Mouse (Mus musculus) layer of hippocampus, adult 8-10 months (tissue): ENCODE data around the gene Olfr547. TPM values are rescaled to one million over a fixed set of nuclear protein-coding genes. Genes with fewer than 3 reads are reported as not detected.
A peak's percentile ranks its signal among the peaks of the same experiment; 100 is the strongest.
"Not testable (repeated sequence)": the region's sequence is repeated elsewhere in the genome, so short reads cannot be mapped to it uniquely, and the experiment has no call there.

Experiments used
- DNase-seq, 2 experiments: peaks; one replicate each; pipeline ENCODE4 v3.0.0; 2022; ENCODE audit warnings: low spot score in 2 of 2
- total RNA-seq, 4 experiments: library from RNA; stranded (reverse); gene quantifications; 2 replicates each; pipeline ENCODE4 v1.2.4; 2022

The Olfr547 gene
- total RNA-seq, result not detected

DNA sequence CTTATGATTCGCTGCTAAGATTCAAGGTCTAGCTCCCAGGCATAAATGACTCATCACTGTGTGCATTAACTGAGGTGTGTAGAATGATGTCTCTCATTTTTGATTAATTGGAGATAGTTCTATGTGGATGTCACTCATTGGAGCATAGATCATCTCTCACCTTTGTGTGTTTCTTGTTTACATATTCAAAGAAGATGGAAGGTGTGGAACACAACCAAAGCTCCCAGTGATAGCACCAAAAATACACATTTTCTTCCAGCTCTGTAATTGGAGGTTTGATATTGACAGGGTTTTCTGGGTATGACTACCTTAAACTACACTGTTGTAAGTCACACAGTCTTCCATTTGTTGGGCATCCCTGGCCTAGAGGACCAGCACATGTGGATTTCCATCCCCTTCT, at the start of gene Olfr547:
Gene Olfr547 (plus strand): TSS at position 301 of the 400 bp plus-strand sequence.
- DNase-seq, result no peak

DNA sequence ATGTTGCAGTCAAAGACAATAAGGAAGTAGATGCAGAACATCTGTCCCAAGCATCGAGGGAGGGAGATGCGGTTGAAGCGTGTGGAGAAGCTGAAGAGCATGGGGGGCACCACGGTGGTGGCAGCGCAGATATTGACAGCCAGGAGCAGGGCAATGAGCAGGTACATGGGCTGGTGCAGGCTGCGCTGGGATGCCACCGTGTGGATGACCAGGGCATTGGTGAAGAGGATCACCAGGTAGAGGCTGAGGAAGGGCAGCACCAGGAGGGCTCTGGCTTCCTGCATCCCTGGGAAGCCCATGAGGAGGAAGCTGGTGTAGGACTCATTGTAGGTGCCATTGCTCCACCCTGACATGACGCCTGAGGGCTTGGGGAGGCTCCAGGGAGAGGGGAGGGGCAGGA, 49.8 kb upstream of the Olfr547 start:
- DNase-seq, result not testable (repeated sequence)

- no peak for DNase-seq
These were observed 48.4 kb upstream of the Olfr547 start for GRCm38 (mm10) chr7:102486105-102486504.

- no peak for DNase-seq
These were observed 46.4 kb upstream of the Olfr547 start, which contains the start of gene Olfr544 for GRCm38 (mm10) chr7:102488161-102488560. TSS of gene Olfr544 (minus strand) at chr7:102488313.

DNA sequence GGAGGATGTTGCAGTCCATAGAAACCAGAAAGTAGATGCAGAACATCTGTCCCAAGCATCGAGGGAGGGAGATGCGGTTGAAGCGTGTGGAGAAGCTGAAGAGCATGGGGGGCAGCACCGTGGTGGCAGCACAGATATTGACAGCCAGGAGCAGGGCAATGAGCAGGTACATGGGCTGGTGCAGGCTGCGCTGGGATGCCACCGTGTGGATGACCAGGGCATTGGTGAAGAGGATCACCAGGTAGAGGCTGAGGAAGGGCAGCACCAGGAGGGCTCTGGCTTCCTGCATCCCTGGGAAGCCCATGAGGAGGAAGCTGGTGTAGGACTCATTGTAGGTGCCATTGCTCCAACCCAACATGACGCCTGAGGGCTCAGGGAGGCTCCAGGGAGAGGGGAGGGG, 40.1 kb upstream of the Olfr547 start:
- not testable (repeated sequence) for DNase-seq

DNA sequence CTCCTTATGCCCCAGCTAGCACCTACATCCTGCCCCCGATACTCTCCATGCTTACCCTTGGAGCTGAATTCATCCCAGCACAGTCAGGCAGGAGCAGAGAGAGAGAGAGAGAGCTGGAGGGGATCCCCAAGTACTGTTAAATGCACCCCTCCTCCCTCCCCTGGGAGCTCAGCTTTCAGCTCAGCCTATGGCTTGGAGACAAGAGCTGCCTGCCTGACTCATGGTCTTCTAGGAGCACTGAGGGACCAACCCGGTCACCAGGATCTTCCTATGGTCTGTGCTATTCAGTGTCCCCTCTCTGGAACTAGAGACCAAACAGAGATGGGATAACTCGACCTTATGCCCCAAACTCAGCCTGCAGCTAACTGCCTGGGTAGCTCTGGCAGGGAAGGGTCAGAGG, 35.1 kb upstream of the Olfr547 start, which contains the start of gene Olfr545:
Gene Olfr545 (minus strand): TSS at position 101 of the 400 bp plus-strand sequence.
- no peak for DNase-seq

GRCm38 (mm10) chr7:102501986-102502385, 32.6 kb upstream of the Olfr547 start:
- DNase-seq, result no peak

GRCm38 (mm10) chr7:102506848-102507247, 27.7 kb upstream of the Olfr547 start:
- DNase-seq, result peak; percentile 48 to 85

DNA sequence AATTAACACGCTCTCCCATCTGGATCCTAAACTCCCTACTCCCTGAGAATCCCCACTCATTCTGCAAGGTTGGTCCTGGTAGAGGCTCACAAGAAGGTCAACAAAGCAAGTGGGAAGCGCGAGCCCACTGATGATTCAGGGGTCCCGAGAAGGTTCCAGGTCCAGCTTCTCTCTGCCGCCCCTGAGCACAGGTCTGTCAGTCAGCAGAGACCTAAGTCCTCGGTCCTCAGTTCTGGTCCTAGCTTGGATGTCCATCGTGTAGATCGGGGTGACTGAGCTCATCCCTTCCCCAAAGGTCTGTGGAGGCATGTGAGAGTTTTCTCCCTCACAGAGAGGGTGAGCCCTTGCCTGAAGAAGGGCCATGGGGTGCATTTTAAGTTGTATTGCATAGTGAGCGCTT, 26.5 kb upstream of the Olfr547 start:
- no peak for DNase-seq

GRCm38 (mm10) chr7:102508666-102509065, 25.9 kb upstream of the Olfr547 start:
- DNase-seq, result no peak

DNA sequence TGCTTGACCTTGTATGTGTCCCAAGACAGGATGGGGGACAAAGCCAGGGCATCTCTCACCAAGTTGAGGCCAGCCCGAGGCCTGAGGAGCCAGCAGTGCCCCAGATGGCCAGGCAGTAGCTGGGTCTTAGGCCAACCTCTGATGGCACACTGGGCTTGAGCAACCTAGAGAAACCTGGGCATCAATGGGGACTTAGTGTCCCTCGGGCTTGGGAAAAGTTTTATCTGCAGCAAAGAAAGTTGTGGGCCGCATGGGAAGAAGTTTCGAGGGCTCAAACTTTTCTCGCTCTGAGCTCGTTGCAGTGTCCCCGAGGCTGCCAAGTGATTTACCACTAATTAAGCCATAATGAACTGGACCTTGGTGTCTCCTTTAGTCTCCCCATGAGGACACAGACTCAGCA, 24.8 kb upstream of the Olfr547 start:
- DNase-seq, result no peak

DNA sequence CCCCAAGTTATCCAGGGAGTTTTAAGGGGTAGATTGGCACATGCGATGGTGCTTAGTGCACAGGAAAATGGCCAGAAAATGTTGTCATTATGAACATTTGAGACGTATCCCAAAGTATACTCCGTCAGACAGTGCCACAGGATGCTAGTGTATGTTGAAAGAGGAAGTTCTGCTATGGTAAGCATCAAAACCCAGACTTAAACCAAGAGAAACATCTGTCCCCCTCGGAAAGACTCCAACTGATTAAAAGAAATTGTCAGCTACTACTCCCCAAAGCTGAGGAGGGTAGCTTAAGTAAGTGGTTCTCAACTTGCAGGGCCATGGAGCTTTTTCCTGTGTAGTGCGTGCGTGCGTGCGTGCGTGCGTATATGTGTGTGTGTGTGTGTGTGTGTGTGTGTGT, 22.6 kb upstream of the Olfr547 start:
- no peak for DNase-seq

DNA sequence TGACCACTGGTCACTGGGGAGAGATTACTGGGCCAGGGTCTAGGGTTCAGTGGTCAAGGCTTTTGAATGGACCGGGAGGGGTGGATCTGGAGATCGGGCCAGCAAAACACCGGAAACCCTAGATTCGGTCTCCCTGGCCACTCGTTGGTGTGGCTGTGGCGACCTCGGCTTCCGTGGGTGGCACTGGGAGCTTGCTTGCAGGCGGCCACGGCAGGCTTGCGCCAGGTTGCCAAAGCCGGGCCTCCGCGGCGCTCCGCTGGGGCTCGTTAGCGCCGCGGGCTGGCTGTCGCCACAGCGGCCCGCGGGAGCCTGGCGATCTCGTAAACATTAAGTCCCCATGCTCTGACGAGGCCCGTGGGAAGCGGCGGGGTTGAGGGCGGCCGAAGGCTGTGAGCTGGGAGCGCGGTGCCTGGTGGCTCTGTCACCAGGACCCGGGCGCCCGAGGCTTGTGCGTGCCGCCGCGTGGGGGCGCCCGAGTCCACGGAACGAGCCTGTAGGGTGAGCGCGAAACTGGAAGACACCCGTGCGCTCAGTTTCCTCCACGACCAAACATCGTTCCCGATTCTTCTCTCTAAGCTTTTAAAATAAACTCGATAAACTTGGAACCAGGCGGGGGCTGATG, 21.6 kb upstream of the Olfr547 start:
- DNase-seq, result peak; percentile 47 to 85

- DNase-seq, result no peak
These were observed 20.4 kb upstream of the Olfr547 start for GRCm38 (mm10) chr7:102514144-102514543.

- DNase-seq, result no peak
These were observed 18.1 kb upstream of the Olfr547 start for GRCm38 (mm10) chr7:102516261-102517050.

- peak in 1 of 2 experiments; percentile 25 for DNase-seq
These were observed 17.6 kb upstream of the Olfr547 start for GRCm38 (mm10) chr7:102517051-102517335.

GRCm38 (mm10) chr7:102529052-102529451, 5.5 kb upstream of the Olfr547 start:
- DNase-seq, result no peak

DNA sequence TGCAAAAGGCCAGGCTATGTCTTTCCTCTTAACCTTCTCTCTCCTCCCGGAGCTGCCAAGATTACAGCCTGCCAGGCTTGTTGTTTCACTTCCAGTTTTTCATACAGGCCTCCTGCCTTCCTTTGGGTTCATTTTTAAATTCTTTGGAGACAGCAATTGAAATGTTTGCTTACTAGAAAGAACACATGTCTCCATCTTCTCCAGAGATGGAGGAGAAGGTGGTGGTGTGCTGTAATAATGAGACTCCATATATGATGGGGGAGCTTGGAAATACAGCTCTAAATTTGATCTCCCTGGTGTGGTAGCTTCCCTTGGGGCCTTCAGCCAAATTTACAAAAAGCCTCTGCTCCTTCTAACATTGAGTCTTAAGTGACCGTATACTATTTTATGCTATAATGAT, 6.0 kb downstream of the Olfr547 start, which contains the start of gene Olfr548-ps1:
Gene Olfr548-ps1 (plus strand): TSS at position 301 of the 400 bp plus-strand sequence.
- DNase-seq, result no peak

- DNase-seq, result no peak
These were observed 6.7 kb downstream of the Olfr547 start for GRCm38 (mm10) chr7:102541251-102541650.

DNA sequence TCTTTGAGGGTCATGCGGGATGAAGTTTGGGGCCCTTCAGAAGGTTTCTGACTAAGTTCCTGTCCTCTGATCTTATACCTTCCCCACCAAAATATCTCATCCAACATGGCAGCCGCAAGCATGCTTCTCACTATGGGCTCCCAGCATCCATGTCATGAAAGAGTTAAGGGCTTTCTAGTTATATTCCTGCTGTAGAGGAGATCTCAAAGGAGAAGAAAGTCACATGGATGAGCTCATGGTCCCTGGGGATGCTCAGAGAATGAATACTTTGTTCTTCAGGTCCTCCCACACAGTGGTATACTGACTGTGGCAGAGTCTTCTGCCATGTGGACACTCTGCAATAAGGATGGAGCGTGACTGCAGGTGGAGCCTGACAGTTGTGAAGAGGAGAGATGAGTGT, 15.0 kb downstream of the Olfr547 start, which contains the start of gene Olfr549:
Gene Olfr549 (plus strand): TSS at position 301 of the 400 bp plus-strand sequence.
- no peak for DNase-seq

DNA sequence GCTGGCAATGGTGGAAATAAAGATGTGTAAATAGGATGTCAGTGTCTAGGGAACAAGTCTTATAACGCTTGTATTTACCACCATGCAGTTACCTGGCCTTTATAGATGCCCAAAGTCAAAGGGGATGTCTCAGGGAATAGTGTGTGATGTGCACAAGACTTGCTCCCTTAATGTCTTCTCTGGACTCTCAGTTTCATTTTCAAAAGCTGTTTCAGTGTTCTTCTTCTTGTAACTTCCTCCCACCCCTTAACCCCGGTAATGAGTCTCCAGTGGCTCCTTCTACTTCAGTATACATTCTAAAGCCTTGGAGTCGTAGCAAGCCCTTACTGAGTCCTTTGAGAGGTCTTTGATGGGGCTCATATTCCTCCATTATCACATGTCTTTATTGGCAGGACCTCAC, 18.7 kb downstream of the Olfr547 start:
- DNase-seq, result no peak
